Mouse (Mus musculus) layer of hippocampus, adult 18-20 months (tissue): ENCODE measurements at regions not wholly inside any gene's neighbourhood (a gene's known extent, or its start where the extent isn't known, plus 50 kb on each side); places are given as distances from the start of the nearest gene placed in this dataset.
"Not testable (repeated sequence)": the region's sequence is repeated elsewhere in the genome, so short reads cannot be mapped to it uniquely, and the experiment has no call there.

Experiments
- DNase-seq, 2 experiments: peaks; one replicate each; pipeline ENCODE4 v3.0.0; 2022; ENCODE audit warnings: low spot score in 2 of 2

DNA sequence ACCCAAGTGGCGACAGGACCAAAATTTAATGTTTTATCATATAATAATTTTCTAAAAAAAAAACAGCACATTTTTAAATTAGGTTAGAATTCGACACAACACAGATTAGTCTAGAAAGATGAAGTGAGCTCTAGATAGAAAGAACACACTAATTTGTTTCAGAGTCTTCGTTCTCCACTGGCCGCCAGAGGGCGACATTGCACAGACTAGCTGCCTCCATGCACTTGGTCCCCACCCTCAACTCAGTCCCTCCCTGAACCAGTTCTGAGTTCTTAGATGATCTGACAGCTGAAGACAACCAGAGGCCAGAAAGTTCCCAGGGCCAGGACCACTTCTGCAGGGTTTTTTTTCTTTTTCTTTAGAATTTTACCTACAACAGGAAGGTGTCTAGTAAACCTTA is 766.3 kb downstream of the Dad1 start:
- DNase-seq = not testable (repeated sequence)

DNA sequence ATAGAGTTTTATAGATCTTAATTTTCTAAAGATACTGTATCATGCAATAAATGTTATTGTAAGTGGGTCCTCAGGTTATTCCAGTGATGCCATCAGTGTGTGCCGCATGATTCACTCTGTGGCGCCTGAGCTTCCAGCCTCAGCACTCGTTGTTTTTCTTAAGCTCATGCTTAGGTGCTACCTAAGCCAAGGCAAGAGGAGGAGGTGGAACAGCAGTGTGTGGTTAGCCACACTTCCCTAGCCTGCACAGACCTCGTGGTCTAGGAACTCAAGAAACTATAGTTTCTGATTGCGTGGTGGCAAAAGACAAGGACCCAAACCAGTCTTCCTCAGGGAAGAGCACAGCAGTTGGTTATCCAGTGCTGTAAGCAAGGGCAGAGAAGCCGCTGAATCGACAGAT is 779.7 kb downstream of the Dad1 start:
- not testable (repeated sequence) for DNase-seq

DNA sequence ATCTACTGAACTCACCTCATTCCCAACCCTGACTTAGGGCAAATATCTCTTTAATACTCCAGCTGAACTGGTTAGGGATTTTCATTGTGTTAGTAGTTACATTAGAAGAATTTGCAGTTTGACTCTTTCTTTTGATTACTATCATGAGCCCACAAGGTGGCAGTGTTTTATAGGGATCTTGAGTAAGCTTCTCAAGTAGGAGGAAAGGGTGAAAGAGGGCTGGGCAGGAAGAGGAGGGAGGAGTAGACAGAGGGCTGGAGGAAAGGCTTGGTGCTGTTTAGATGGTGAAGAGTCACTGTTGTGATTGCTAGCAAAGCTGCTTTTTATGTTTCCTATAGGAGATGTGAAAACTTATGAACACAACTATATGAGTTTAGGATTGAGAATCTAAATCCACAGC is 793.1 kb downstream of the Dad1 start:
- not testable (repeated sequence) for DNase-seq

DNA sequence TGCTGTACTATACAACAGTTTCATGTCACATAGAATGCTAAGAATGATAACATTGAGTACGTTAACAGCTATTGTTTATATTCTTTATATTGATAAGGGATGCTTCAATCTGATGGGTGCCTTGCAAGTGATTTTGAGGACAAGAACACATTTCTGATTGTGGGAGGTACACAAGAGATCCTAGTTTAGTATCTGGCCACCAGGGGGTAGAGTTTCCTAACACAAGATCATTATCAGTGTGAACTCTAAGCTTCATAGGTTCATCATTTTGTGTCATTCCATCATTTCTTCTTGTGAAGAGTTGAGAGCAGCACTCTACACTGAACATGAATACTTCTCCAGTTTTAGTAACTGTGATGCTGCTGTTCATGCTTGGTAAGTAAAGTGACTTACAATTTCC is 799.9 kb downstream of the Dad1 start:
- DNase-seq = no peak

DNA sequence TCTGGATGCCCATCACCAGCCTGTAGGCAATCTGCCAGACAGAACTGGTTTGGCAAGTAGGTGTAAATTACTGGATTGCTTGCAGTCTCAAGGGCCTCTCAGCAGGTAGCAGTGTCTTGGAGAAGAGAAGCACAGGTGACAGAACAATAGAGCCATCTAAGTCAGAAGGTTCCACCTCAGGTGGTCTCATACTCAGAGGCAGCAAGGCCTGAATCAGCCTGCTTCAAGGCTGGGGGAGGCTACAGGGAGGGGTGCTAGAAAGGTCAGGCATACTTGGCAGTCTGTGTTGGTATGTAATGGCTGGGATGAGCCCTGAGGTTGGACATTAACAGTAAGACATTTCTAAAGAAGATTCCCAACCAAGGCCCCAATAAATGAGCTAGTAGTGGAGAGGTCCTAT is 814.3 kb downstream of the Dad1 start:
- DNase-seq = not testable (repeated sequence)

DNA sequence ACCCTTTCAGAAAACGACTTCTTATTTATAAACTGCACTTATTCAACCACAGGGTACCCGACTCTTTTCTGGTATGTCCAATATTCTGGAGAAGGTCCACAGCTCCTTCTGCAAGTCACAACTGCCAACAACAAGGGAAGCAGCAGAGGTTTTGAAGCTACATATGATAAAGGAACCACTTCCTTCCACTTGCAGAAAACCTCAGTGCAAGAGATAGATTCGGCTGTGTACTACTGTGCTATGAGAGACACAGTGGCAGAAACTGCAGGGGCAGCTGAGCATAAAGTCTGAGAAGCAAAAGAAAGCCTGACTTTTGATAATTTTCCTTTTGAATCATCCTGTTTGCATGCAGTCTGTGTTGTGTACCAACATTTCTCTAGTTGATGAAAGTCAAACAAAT is 823.8 kb downstream of the Dad1 start:
- not testable (repeated sequence) for DNase-seq

DNA sequence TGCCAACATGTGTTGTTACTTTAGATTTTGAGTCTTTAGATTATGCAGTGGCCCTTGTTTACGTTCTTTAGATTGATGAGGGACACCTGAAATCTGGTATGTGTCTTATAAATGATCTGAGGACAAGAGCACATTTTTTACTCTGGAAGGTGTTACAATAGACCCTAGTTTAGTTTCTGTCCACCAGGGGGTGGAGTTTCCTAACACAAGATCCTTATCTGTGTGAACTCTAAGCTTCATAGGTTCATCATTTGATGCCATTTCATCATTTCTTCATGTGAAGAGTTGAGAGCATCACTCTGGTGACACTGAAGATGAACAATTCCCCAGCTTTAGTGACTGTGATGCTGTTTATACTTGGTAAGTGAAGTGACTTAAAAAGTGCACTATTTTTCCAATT is 825.5 kb downstream of the Dad1 start:
- not testable (repeated sequence) for DNase-seq

DNA sequence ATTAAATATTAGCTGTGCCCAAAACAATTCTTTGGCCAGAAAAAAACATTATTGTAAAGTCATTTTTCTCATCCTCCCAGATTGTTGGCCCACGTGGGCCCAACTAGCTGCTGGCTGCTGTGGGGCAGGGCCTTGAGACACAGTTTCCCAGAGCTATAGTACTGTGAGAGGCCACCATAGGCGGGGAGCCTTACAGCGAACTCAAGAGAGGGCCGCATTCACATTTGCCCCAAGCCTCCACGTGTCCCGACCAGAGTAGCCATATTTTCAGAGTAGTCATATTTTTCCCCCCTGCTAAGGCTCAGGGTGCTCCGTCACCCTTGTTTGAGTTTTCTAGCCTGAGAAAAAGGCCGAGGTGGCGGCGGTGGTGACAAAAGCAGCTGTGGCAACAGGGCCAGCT is 826.3 kb downstream of the Dad1 start:
- not testable (repeated sequence) for DNase-seq

DNA sequence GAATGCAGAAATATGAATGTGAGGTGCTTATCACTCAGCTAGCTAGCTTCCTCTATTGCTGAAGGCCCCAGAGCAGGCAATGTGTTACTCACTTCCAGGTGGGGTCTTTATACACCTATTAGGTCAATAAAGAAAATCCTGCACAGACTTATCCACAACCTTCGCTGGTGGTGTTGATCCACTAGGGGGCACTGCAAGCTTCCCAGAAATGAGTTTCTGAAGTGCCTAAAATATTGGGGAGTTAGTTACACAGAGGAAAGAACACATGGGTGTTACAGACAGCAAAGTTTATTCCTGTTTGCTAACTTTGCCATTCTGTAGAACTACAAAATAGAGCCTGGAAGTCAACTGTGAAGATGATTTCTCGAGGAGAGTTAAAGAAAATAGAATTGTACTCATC is 836.9 kb downstream of the Dad1 start:
- DNase-seq = not testable (repeated sequence)

DNA sequence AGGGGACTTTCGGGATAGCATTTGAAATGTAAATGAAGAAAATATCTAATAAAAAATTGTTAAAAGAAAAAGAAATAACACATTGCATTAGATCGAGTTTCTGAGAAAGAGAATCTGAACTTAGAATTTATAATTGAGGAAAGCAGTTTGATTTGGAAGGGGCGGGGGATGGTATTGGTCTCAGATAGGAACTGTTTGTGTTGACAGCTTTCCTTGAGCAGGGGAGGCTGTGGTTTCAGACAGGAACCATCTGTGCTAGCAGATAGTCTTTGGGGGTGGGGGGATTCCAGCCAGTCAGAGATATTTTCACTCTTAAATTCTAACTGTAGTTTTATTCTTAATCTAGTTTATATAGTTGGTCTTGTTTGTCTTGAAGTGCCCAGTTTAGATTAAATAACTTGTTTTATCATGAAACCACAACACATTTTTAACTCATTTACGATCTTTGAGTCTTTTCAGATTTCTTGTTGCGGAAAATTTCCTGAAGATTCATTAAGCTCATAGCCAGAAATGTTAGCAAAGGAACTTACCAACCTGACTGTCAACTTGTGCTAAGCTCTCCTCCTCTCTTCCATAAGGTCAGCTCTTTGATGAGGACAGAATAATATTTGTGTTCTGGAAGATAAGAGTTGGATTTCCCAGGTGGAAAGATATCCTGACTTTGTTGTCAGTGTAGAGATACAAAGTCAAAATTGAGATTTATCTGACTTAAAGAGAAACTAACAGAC is 846.2 kb downstream of the Dad1 start:
- DNase-seq = not testable (repeated sequence)

DNA sequence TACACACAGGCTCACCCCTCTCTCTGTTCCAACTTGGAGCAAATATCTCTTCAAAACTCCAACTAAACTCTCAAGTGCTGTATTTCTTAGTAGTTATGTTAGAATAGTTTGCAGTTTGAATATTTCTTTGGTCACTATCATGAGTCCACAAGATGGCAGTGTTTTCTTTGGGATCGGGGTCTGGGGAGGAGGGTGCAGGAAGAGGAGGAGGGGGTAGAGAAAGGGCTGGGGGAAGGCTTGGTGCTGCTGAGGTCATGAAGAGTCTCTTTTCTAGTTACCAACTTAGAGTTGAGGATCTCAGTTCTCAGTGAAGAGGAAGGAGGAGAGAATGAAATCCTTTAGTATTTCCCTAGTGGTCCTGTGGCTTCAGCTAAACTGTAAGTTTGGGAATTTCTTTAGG is 863.6 kb downstream of the Dad1 start:
- DNase-seq = not testable (repeated sequence)

DNA sequence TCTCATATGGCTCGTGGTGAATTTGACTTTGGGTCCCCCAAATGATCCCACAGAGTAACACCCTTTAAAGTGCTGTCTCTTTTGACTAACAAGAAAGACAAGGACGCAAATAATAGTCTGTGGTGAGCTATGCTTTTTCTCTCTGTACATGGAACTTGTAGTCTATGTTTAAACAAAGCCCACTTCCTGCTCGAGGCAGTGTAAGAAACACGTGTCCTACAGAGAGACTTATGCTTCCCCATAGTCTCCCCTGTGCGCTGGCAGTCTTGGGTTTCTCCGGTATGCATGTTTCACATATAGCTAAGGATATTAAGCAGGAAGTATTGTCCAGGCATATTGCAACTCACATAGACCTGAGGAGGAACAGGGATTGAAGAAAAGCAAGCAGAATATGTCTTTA is 879.0 kb upstream of the Olfr1507 start:
- not testable (repeated sequence) for DNase-seq

DNA sequence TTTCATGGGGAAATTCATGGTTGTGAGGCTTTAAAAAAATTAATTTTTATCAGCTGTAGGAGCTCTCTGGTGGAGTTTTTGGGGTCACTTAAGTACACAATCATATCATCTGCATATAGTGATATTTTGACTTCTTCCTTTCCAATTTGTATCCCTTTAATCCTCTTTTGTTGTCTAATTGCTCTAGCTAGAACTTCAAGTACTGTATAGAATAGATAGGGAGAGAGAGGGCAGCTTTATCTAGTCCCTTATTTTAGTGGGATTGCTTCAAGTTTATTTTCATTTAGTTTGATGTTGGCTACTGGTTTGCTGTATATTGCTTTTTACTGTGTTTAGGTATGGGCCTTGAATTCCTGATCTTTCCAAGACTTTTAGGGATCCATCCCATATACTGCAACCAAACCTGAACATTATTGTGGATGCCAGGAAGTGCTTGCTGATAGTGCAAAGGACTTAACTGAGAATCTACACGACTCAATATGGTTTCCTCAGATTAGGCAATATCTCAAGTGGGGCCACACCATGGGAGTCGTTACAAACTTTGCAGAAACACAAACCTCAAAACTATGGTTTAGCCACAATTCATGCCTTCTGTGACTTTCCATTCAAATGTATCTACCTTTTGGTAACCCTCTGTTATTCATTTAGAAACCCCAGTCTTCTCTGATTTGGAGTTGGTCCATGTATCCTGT is 878.4 kb upstream of the Olfr1507 start:
- not testable (repeated sequence) for DNase-seq

DNA sequence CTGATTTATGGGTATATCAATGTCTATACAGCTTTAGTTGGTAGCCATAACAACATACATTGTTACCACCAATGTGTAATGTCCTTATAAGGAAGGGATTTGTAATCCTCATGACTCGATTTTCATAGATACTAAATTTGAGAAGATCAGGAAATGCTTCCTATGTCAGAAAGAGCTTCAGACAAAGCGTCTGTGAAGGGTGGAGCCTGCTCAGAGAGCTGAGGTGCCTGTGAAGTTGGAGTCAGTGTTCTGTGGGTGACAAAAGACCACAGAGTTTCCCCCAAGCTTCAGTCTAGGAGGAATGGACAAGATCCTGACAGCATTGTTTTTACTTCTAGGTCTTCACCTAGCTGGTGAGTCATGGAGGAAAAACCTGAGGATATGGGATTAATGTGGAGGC is 874.2 kb upstream of the Olfr1507 start:
- DNase-seq = no peak

DNA sequence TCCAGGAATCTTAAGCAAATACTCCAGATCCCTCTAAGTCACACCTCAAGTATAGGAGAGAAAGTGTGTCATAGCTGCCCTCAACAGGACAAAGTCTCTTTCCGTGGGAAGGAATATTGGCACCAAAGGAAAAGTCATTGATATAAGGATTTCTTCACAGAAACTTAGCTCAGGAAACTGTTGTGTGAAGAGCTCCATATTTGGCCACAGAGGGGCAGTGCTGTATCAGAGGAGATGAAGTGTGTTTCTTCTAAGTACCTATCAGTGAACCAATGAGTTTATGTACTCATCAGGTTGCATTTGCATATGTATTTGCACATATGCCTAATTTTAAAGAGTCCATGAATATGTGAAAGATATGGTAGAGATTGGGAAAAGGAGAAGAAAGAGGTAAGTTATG is 871.9 kb upstream of the Olfr1507 start:
- not testable (repeated sequence) for DNase-seq

DNA sequence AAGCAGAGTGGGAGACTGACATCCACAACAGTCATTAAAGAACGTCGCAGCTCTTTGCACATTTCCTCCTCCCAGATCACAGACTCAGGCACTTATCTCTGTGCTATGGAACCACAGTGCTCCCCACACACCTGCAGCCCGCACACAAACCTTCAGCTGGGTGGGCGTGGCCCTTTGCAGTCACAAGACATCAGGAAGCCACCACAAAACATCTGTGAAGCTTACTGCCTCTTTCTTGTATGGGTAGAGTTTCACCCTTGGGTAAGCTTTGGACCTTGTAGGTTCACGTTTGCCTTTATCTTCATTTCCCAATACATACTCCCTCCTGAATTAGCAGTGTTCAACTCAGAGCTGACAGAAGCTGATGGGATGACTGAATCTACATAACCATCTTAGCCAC is 868.4 kb upstream of the Olfr1507 start:
- not testable (repeated sequence) for DNase-seq

DNA sequence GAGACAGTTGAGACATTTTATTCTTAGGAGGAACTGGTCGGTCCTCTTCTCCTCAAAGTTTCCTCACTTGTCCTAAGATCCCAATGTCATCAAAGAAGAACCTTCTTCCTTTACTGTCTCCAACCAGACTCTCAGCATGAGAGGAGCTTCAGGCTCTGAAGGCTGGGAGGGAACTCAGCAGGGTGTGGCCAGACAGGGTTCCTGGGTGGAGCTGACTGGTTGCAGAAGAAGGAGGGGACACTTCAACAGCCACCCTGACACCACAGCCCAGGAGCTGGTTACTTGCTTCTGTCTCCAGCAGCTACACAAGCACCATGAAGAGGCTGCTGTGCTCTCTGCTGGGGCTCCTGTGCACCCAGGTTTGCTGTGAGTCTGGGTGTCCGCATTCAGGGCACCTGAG is 866.5 kb upstream of the Olfr1507 start:
- not testable (repeated sequence) for DNase-seq

DNA sequence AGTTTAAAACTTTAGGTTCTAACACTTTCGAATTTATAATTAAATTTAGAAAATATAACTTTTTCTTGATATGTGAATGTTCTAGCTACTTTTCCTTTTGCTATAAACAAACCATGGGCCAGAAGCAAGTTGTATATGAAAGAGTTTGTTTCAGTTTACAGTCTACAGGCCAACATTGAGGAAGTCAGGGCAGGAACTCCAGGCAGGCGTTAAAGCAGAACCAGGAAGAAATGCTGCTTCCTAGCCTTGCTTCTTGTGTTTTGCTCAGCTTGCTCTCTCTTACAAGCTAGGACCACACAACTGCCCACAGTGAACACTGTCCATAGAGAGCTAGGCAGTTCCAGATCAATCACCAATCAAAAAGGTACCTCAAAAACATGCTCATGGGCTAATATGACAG is 861.9 kb upstream of the Olfr1507 start:
- DNase-seq = not testable (repeated sequence)

DNA sequence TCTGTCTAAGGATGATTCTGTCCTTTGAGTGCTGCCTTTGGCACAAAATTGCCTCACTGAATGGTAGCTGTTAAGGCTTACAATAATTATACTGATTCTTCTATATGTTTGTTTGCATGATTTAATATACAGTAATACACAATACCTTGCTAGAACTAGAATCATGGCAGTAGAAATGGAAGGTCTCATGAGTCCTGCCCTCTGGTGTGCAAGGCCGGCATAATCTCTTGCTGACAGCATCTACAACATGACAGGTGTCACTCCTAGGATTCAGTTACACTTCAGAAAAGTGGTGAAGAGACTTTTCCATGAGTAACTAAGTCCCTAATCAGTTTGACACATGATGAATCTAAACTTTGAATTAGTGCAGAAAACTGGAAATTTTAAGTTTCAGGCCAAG is 861.2 kb upstream of the Olfr1507 start:
- not testable (repeated sequence) for DNase-seq

DNA sequence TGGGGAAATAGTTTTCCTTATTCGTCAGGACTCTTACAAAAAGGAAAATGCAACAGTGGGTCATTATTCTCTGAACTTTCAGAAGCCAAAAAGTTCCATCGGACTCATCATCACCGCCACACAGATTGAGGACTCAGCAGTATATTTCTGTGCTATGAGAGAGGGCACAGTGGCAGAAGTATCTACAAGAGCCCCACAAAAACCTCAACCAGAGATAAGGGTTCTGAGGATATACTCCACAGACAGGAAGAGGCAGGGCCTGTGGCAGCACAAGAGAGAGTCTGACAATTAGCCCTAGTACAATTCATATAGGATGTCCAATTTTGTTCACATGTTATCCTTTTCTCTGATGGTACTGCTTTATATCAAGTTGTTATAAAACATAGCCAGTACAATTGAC is 855.9 kb upstream of the Olfr1507 start:
- not testable (repeated sequence) for DNase-seq

DNA sequence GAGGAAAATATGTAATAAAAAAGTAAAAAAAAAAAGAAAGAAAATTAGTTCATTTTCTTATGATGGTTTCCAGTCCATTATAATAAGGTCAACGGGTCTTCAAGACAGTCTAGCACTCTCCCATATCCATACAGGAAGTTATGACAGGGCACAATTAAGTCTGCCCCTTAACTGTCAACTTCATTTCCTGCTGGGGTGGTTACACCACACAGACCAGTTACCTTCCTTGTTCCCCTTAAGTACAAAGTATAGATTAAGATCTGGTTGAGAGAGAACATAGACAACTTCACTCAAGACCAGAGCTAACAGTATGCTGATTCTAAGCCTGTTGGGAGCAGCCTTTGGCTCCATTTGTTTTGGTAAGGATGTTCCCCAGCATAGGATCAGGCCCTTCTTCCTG is 855.2 kb upstream of the Olfr1507 start:
- DNase-seq = not testable (repeated sequence)

DNA sequence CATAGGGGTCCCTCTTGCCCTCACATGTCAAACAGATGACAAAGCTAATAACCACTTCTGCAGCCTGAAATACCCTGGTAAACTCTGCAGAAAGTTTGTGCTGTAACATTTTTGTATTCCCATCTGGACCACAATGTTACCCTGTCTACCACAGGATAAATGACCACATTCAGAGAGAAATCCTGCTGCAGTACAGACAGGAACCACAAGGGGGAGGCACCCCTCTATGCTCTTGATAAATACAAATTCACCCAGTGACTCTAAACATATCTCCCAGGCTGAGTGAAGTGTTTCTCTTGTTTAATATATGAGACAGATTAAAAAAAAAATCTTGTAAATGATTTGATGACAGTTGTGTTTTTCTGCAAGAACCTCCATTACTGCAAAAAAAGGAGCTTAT is 853.6 kb upstream of the Olfr1507 start:
- DNase-seq = peak in 1 of 2 experiments; percentile 3

DNA sequence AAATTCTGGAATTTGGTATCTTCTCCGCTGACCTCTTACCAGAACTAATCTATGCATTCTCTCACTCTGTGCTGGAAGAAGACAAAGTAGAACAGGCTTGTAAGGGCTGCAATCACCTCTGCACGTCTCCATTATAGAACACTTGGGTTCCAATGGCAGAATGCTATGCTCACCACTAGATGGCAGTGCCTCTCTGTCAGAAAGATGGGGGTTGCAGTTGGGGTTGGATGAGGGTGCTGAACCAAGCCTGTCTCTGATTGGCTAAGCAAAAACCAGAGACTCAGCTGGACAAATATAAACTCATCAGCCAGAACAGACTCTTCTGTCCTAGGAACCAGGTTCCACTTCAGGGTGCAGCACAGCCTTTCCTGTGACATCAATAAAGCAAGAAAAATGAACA is 850.0 kb upstream of the Olfr1507 start:
- DNase-seq = not testable (repeated sequence)
